Mouse (Mus musculus) embryonic facial prominence, embryonic 13.5 days (tissue): ENCODE results near the gene Ptrh2. TPM values are rescaled to one million over a fixed set of nuclear protein-coding genes. Genes with fewer than 3 reads are reported as not detected.
"Not testable (repeated sequence)": the region's sequence is repeated elsewhere in the genome, so short reads cannot be mapped to it uniquely, and the experiment has no call there.

Experiments used
- ATAC-seq: fragments of 200-750 bp; cut with Nextera tagmentation; 2 replicates; pipeline ENCODE4 v1.8.0; 2017; ENCODE audit warnings: low read depth; ENCODE audit not compliant: insufficient number of reproducible peaks, insufficient read depth, low FRiP score, low TSS enrichment
- H3K27ac ChIP-seq: fragments of 300-500 bp; sonication (generic); 2 replicates; pipeline ENCODE4 v1.5.1; 2015; ENCODE audit warnings: moderate library complexity, mild to moderate bottlenecking, inconsistent platforms
- H3K27me3 ChIP-seq: fragments of 300-500 bp; sonication (generic); 2 replicates; pipeline ENCODE4 v1.6.1; 2015; ENCODE audit warnings: mild to moderate bottlenecking, inconsistent platforms
- H3K36me3 ChIP-seq: fragments of 300-500 bp; sonication (generic); 2 replicates; pipeline ENCODE4 v1.6.1; 2015; ENCODE audit warnings: mild to moderate bottlenecking, inconsistent platforms
- H3K4me1 ChIP-seq: fragments of 300-500 bp; sonication (generic); 2 replicates; pipeline ENCODE4 v1.6.1; 2015; ENCODE audit warnings: inconsistent platforms
- H3K4me2 ChIP-seq: fragments of 300-500 bp; sonication (generic); 2 replicates; pipeline ENCODE4 v1.6.1; 2015; ENCODE audit warnings: moderate library complexity, mild to moderate bottlenecking, inconsistent platforms
- H3K4me3 ChIP-seq: fragments of 300-500 bp; sonication (generic); 2 replicates; pipeline ENCODE4 v1.5.1; 2015; ENCODE audit warnings: mild to moderate bottlenecking, inconsistent platforms
- H3K9ac ChIP-seq: fragments of 300-500 bp; sonication (generic); 2 replicates; pipeline ENCODE4 v1.6.1; 2015; ENCODE audit warnings: mild to moderate bottlenecking, inconsistent platforms
- H3K9me3 ChIP-seq: fragments of 300-500 bp; sonication (generic); 2 replicates; pipeline ENCODE4 v1.6.1; 2016; ENCODE audit warnings: inconsistent platforms
- WGBS: fragments of 180-500 bp; shearing (Covaris S2); methylation state at CpG from one replicate; pipeline ENCODE4 v1.1.7; 2015; ENCODE audit warnings: mixed read lengths; 5-methylcytosine and 5-hydroxymethylcytosine counted together
- polyA plus RNA-seq: library from polyadenylated mRNA; unstranded; fragments of >200 nt; fragmentation: Nextera tagmentation; extraction: Ambion mirVana; gene quantifications from 2 replicates; pipeline ENCODE4 v1.2.1, GENCODE M21; 2015

The Ptrh2 gene
- polyA plus RNA-seq, 1 experiment from 2014 or later, result 38.3 TPM

- not testable (repeated sequence) for H3K27ac ChIP-seq, ATAC-seq, H3K27me3 ChIP-seq, H3K4me2 ChIP-seq, H3K4me1 ChIP-seq, H3K9ac ChIP-seq, H3K4me3 ChIP-seq, H3K9me3 ChIP-seq
- H3K36me3 ChIP-seq, result peaks cover 11% of the 10 kb centered on the region
- WGBS, result 92% methylated on average over 1 of the region's 1 CpGs
Measured at GRCm38 (mm10) chr11:86738308-86738707, 54.5 kb downstream of the Ptrh2 start.

DNA sequence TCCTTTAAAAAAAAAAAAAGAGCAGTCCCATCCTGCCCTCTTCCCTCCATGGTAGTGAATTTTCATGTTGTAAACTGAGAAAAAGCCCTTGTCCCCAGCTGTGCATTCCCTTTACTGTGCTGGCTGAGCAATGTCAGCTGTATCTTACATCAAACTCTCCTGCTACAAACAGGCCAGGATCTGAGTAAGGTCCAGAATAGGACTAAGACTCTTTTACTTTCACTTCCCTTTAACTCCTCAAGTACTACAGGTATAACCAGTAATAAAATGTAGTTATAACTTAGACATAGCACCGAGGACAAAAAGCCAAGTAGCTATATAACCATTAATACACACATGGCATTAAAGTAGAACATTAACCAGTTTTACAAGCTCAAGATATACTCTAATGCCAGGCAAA, 55.2 kb downstream of the Ptrh2 start:
- Histone ChIP-seq H3K27me3 (no peaks in the 10 kb centered on the region), H3K9me3 (no peaks in the 10 kb centered on the region), H3K9ac (no peak overlapping the region), H3K4me2 (no peak overlapping the region), H3K4me1 (no peaks in the 10 kb centered on the region), H3K4me3 (no peak overlapping the region), H3K27ac (no peak overlapping the region), H3K36me3 (peaks cover 8% of the 10 kb centered on the region)
- ATAC-seq, result no peak
- 94% methylated on average over 1 of the region's 1 CpGs for WGBS

- Histone ChIP-seq H3K4me2 (no peak overlapping the region), H3K27me3 (no peaks in the 10 kb centered on the region), H3K4me1 (no peaks in the 10 kb centered on the region), H3K36me3 (peaks cover 8% of the 10 kb centered on the region), H3K4me3 (no peak overlapping the region), H3K27ac (no peak overlapping the region), H3K9ac (no peak overlapping the region), H3K9me3 (no peaks in the 10 kb centered on the region)
- ATAC-seq, result no peak
- 87% methylated on average over 2 of the region's 2 CpGs for WGBS
Measured at GRCm38 (mm10) chr11:86739470-86739869, 55.7 kb downstream of the Ptrh2 start.

DNA sequence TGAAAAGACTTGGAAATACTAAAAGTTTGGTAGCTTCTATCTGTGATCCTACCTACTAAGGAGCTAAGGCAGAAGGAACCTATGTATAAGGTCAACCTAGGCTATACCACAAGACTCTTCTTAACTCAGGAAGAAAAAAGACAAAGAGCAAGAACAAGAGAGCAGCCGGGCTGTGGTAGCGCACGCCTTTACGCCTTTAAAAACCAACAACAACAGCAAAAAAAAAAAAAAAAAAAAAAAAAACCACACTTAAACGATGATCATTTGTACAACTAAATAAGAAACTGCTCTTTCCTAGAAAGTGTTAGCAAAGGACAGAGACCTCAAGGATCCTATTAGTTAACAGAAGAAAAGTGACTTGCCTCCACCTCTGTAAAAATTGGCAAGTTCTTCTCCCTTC, 57.7 kb downstream of the Ptrh2 start:
- Histone ChIP-seq H3K9ac (no peak overlapping the region), H3K4me1 (peaks cover 3% of the 10 kb centered on the region; the same call in 1 of the 2 replicates), H3K27ac (no peak overlapping the region), H3K4me2 (no peak overlapping the region), H3K27me3 (no peaks in the 10 kb centered on the region), H3K4me3 (no peak overlapping the region), H3K36me3 (peaks cover 3% of the 10 kb centered on the region), H3K9me3 (no peaks in the 10 kb centered on the region)
- 97% methylated on average over 5 of the region's 5 CpGs for WGBS
- no peak for ATAC-seq

Other genes starting within 250 kb of the Ptrh2 start
- gene Rnft1, start 199.3 kb upstream of the Ptrh2 start, polyA plus RNA-seq, result 36.0 and 38.6 TPM in 2 replicates
- gene Rps6kb1, start 139.2 kb upstream of the Ptrh2 start, polyA plus RNA-seq, result 77.8 and 78.9 TPM in 2 replicates
- 13.5 and 13.8 TPM in 2 replicates for gene Tubd1, start 139.0 kb upstream of the Ptrh2 start, polyA plus RNA-seq
- 86.1 and 105 TPM in 2 replicates for gene Vmp1, start 149 bp upstream of the Ptrh2 start, polyA plus RNA-seq
- gene Cltc, start 73.6 kb downstream of the Ptrh2 start, polyA plus RNA-seq, result 106 and 129 TPM in 2 replicates
- 27.0 and 27.7 TPM in 2 replicates for gene Dhx40, start 123.8 kb downstream of the Ptrh2 start, polyA plus RNA-seq